Mouse (Mus musculus): ENCODE measurements around the gene Dusp1.

GRCm38 (mm10) chr17:26507966-26508344 is 54.0 kb downstream of the Dusp1 start:
- peak; percentile 89 for TF ChIP-seq CTCF (IDR thresholded peaks at IDR 0.05; ENCODE audit: low read depth)
- no peak for TF ChIP-seq EP300 (IDR thresholded peaks at IDR 0.05; ENCODE audit: low read depth)
